Mouse (Mus musculus): ENCODE data around the gene Mpp4. TPM values are rescaled to one million over a fixed set of nuclear protein-coding genes. Genes with fewer than 3 reads are reported as not detected.

Gene Mpp4
- 0.61 and 1.5 TPM in 2 replicates for total RNA-seq (2017)

- no peak for ATAC-seq (ENCODE audit: extremely low read depth, insufficient number of reproducible peaks, low FRiP score, poor library complexity, severe bottlenecking)
Measured at GRCm38 (mm10) chr1:59163030-59163461, at the start of gene Mpp4. Gene Mpp4, minus strand, starts transcription at chr1:59163389.

DNA sequence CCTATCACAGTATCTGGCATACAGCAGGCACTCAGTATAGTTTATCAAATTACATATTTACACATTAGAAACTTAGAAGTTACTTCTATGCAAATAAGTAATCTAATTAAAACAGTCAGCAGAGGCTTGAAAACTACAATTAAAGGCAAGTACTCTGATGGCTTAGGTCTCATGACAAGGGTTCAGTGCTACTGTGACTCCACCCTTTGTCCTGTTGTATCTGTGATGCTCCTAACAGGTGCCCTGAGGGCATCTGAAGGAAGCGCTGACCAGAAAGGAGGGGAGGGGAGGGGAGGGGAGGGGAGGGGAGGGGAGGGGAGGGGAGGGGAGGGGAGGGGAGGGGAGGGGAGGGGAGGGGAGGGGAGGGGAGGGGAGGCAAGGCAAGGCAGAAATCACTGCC, 49.8 kb upstream of the Mpp4 start:
- no peak for ATAC-seq (ENCODE audit: extremely low read depth, insufficient number of reproducible peaks, low FRiP score, poor library complexity, severe bottlenecking)

DNA sequence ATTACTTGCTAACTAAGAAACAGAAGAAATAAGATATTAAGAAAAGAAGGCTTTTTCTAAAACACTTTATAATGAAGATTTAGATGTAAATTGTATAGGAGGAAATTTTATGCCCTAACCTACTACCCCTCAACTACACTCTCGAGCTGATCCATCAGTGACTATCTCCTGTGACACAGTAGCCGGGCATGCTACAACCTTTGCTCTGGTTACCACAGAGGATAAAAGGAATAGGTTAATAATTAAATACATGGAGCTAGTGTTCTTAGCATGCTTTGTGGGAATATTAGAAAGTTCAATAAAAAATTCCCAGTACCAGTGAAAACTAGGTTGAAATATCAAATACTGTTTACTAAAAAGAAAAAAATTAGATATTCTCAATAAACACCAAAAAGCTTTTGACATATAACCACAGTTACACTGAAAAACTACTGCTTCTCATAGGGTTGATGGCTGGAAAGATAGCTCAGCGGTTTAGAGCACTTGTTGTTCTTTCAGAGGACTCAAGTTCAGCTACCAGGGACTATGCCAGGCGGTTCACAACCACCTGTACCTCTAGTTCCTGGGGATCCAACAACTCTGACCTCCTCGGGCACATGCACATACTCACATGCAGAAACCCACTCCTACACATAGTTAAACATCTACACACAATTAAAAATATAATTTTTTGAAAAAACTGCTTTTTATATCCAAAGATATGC, 49.0 kb upstream of the Mpp4 start:
- ATAC-seq (ENCODE audit: extremely low read depth, insufficient number of reproducible peaks, low FRiP score, poor library complexity, severe bottlenecking): no peak

DNA sequence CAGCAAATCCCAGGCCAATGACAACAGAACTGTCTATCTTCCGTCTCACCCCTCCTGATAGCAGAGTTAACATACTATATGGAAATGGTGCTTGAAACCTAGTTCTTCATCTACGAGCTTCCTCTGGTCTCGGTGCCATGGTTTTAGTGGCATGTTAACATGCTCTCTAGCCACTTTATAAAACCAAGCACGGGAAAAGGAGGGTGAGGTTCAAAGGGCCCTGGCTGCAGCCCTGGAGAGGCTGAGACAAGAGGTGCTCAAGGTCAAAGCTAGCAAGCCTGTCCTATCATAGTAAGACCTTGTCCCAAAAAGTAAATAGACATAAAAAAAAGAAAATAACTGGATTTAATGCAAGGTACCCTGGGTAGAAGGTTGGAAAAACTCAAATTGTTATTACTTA, 48.5 kb upstream of the Mpp4 start:
- no peak for ATAC-seq (ENCODE audit: extremely low read depth, insufficient number of reproducible peaks, low FRiP score, poor library complexity, severe bottlenecking)

DNA sequence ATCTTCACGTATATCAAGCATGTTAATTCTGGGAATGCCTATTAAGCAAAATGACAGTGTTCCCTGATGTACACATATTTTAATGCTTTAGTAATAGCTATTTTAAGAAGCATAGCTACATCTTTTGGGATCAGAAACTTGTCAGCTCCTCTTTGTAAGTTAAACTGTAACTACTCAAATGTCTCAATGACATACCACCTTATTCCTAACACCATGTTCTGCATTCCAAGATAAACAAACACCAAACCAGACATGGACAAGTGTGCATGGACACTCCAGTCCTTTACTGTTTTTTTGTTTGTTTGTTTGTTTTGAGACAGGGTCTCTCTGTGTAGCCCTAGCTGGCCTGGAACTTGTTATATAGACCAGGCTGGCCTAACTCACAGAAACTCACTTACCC, 45.1 kb upstream of the Mpp4 start:
- no peak for ATAC-seq (ENCODE audit: extremely low read depth, insufficient number of reproducible peaks, low FRiP score, poor library complexity, severe bottlenecking)

DNA sequence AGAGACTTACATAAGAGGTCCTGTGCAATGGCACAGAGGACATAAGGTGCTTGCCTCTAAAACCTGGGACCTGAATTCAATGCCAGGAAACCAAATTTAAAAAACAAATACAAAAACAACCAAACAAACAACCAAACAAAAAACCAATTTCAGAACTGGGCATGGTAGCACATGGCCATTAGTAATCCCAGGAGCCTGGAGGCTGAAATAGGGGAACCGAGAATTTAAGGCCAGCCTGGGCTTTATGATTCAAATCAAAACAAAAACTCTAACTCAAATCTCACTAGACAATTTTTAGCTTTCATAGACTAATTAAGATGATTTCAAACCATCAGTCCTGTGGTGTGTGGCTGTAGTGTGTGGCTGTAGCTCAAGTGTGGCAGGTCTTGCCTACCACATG, 41.3 kb upstream of the Mpp4 start:
- no peak for ATAC-seq (ENCODE audit: extremely low read depth, insufficient number of reproducible peaks, low FRiP score, poor library complexity, severe bottlenecking)

DNA sequence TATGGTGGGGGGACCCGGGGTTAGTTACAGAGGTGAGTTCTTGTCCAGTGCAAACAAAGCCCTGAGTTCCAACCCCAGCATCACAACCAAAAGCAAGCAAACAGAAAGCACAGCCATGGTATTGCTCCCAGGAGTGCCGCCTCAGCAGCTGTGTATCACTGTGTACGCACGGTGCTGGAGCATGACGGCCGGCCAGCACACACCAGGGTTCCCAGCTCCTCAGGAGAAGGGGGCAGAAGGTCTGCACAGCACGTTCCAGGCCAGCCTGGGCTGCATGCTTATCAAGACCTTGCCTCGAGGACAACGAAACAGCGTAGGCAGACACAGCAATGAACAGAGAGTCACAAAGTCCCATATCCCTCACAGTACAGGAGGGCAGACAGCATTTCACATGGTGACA, 39.2 kb upstream of the Mpp4 start:
- no peak for ATAC-seq (ENCODE audit: extremely low read depth, insufficient number of reproducible peaks, low FRiP score, poor library complexity, severe bottlenecking)

DNA sequence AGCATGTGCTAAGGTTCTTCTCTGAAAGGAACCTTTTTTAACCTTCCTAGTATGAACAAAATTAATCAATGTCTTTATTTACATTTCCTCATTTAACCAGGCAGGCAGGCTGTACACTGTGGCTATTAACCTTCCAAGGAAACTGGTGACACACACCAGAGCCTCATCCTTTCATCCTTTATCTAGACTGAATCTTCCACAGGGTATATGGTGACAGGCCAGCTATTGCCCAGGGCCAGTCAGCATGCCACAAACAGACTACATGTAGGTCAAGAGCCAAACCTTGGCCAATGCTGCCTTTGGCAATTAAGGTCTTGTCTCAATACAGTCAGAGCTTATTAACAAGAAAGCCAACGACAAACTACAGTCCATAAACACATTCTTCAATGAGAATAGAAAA, 38.4 kb upstream of the Mpp4 start:
- no peak for ATAC-seq (ENCODE audit: extremely low read depth, insufficient number of reproducible peaks, low FRiP score, poor library complexity, severe bottlenecking)

DNA sequence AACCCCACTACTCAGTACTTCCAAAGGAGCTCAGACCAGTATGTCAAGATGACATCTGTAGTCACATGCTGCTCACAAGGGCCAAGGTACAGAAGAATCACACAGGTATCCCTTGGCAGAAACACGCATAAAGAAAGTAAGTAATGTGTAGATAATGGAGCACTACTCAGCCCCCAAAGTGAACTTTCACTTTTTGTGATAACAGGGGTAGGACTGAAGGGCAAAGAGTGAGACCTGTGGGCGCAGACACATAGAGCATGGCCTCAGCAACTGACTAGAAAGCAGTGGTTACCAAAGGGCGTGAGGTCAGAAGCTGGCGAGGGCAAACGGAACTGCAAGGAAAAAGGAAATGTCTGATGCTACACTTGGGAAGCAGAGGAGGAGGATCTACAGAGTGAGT, 37.8 kb upstream of the Mpp4 start:
- ATAC-seq (ENCODE audit: extremely low read depth, insufficient number of reproducible peaks, low FRiP score, poor library complexity, severe bottlenecking): no peak

- no peak for ATAC-seq (ENCODE audit: extremely low read depth, insufficient number of reproducible peaks, low FRiP score, poor library complexity, severe bottlenecking)
Measured at GRCm38 (mm10) chr1:59194979-59195378, 31.8 kb upstream of the Mpp4 start.

GRCm38 (mm10) chr1:59187786-59188185, 24.6 kb upstream of the Mpp4 start:
- ATAC-seq (ENCODE audit: extremely low read depth, insufficient number of reproducible peaks, low FRiP score, poor library complexity, severe bottlenecking): no peak

- ATAC-seq (ENCODE audit: extremely low read depth, insufficient number of reproducible peaks, low FRiP score, poor library complexity, severe bottlenecking): no peak
Measured at GRCm38 (mm10) chr1:59186317-59186716, 23.1 kb upstream of the Mpp4 start.

- ATAC-seq (ENCODE audit: extremely low read depth, insufficient number of reproducible peaks, low FRiP score, poor library complexity, severe bottlenecking): no peak
Measured at GRCm38 (mm10) chr1:59185410-59185809, 22.2 kb upstream of the Mpp4 start.

- ATAC-seq (ENCODE audit: extremely low read depth, insufficient number of reproducible peaks, low FRiP score, poor library complexity, severe bottlenecking): no peak
Measured at GRCm38 (mm10) chr1:59183045-59183444, 19.9 kb upstream of the Mpp4 start.

- no peak for ATAC-seq (ENCODE audit: extremely low read depth, insufficient number of reproducible peaks, low FRiP score, poor library complexity, severe bottlenecking)
Measured at GRCm38 (mm10) chr1:59182373-59182772, 19.2 kb upstream of the Mpp4 start.

DNA sequence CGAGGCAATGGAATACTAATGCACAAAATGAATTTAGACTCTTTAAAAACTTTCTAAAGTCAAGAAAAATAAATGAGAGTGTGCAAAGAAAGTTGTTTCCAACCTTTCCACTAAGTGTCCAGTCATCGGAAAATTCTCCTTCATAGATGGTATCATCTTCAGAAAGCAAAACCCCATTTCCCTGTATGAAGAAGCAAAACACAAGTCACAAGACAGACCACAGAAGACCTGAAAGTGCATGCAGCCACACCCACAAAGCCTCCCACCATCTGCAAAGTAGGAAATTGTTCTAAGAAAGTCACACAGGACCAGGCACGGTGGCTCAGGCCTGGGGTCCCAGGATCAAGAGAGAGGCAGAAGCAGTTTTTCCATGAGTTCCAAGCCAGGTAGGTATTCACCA, 16.8 kb upstream of the Mpp4 start:
- no peak for ATAC-seq (ENCODE audit: extremely low read depth, insufficient number of reproducible peaks, low FRiP score, poor library complexity, severe bottlenecking)

DNA sequence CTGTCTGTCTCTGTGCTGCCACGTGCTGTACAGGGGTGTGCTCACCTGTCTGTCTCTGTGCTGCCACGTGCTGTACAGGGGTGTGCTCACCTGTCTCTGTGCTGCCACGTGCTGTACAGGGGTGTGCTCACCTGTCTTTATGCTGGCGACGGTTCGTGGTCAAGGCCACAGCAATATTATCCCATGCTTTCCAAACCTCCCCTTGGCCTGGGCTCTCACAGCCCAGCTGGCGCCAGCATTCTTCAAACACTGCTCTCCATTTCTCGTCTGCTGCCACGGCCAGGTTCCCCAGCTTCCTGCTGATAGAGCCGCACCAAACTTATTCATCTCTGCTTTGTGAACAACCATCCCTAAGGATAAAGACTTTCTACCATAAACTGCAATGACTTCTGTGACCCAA, 15.2 kb upstream of the Mpp4 start:
- ATAC-seq (ENCODE audit: extremely low read depth, insufficient number of reproducible peaks, low FRiP score, poor library complexity, severe bottlenecking): no peak

GRCm38 (mm10) chr1:59174514-59175373, 11.6 kb upstream of the Mpp4 start:
- ATAC-seq (ENCODE audit: extremely low read depth, insufficient number of reproducible peaks, low FRiP score, poor library complexity, severe bottlenecking): no peak

GRCm38 (mm10) chr1:59173023-59173422, 9.8 kb upstream of the Mpp4 start:
- no peak for ATAC-seq (ENCODE audit: extremely low read depth, insufficient number of reproducible peaks, low FRiP score, poor library complexity, severe bottlenecking)

GRCm38 (mm10) chr1:59171875-59172274, 8.7 kb upstream of the Mpp4 start:
- ATAC-seq (ENCODE audit: extremely low read depth, insufficient number of reproducible peaks, low FRiP score, poor library complexity, severe bottlenecking): no peak
